Mouse (Mus musculus) splenic B cell, adult 2 months (primary cell): ENCODE results near the gene Cxcl16.
A peak's percentile ranks its signal among the peaks of the same experiment; 100 is the strongest.

Experiments
- DNase-seq: peaks from one replicate; pipeline ENCODE4 v3.0.0-alpha.2; 2011; ENCODE audit warnings: low read depth, low spot score
- H3K27me3 ChIP-seq: 2 replicates; pipeline ENCODE4 v1.6.1; 2012; ENCODE audit warnings: mild to moderate bottlenecking, low read length, moderate library complexity, mixed read lengths; ENCODE audit not compliant: control insufficient read depth, poor library complexity, insufficient read depth, severe bottlenecking
- H3K36me3 ChIP-seq: 2 replicates; pipeline ENCODE4 v1.6.1; 2012; ENCODE audit warnings: mild to moderate bottlenecking, low read length, moderate library complexity, mixed read lengths; ENCODE audit not compliant: control insufficient read depth, poor library complexity, insufficient read depth, severe bottlenecking

Cxcl16 gene

GRCm38 (mm10) chr11:70469764-70470163, 10.0 kb upstream of the Cxcl16 start:
- no peaks in the 10 kb centered on the region for H3K36me3 ChIP-seq
- 0 out of 2 replicates have a peak, but pooled peaks cover 3% of the 10 kb centered on the region for H3K27me3 ChIP-seq
- DNase-seq, result no peak

- no peaks in the 10 kb centered on the region for H3K27me3 ChIP-seq
- no peaks in the 10 kb centered on the region for H3K36me3 ChIP-seq
- no peak for DNase-seq
Measured at GRCm38 (mm10) chr11:70467902-70468619, 8.3 kb upstream of the Cxcl16 start.

GRCm38 (mm10) chr11:70465824-70466223, 6.0 kb upstream of the Cxcl16 start:
- Histone ChIP-seq H3K27me3 (no peaks in the 10 kb centered on the region), H3K36me3 (no peaks in the 10 kb centered on the region)
- no peak for DNase-seq

- no peak for DNase-seq
- Histone ChIP-seq H3K27me3 (no peaks in the 10 kb centered on the region), H3K36me3 (no peaks in the 10 kb centered on the region)
Measured at GRCm38 (mm10) chr11:70465211-70465610, 5.4 kb upstream of the Cxcl16 start.

GRCm38 (mm10) chr11:70463970-70464369, 4.2 kb upstream of the Cxcl16 start:
- H3K27me3 ChIP-seq, result no peaks in the 10 kb centered on the region
- H3K36me3 ChIP-seq, result no peaks in the 10 kb centered on the region
- DNase-seq, result no peak

- H3K27me3 ChIP-seq, result no peaks in the 10 kb centered on the region
- no peak for DNase-seq
- H3K36me3 ChIP-seq, result no peaks in the 10 kb centered on the region
Measured at GRCm38 (mm10) chr11:70458688-70459600, 840 bp downstream of the Cxcl16 start, which contains the start of gene Zmynd15. Gene Zmynd15 (plus strand): TSS chr11:70459433.

GRCm38 (mm10) chr11:70453261-70454044, 6.3 kb downstream of the Cxcl16 start:
- DNase-seq, result peak; percentile 69

GRCm38 (mm10) chr11:70451797-70452498, 7.8 kb downstream of the Cxcl16 start, which contains the start of gene Med11:
Gene Med11 (plus strand): TSS chr11:70451919.
- Histone ChIP-seq H3K27me3 (no peaks in the 10 kb centered on the region), H3K36me3 (peaks cover 2% of the 10 kb centered on the region; the same call in 1 of the 2 replicates)
- peak; percentile 96 for DNase-seq

More at GRCm38 (mm10) chr11:70453261-70454044, 6.3 kb downstream of the Cxcl16 start:
- Histone ChIP-seq H3K36me3 (peaks cover 2% of the 10 kb centered on the region; the same call in 1 of the 2 replicates), H3K27me3 (no peaks in the 10 kb centered on the region)

- no peak for DNase-seq
- Histone ChIP-seq H3K36me3 (peaks cover 2% of the 10 kb centered on the region; the same call in 1 of the 2 replicates), H3K27me3 (no peaks in the 10 kb centered on the region)
Measured at GRCm38 (mm10) chr11:70450926-70451325, 8.9 kb downstream of the Cxcl16 start.

- H3K36me3 ChIP-seq, result no peaks in the 10 kb centered on the region
- no peaks in the 10 kb centered on the region for H3K27me3 ChIP-seq
- DNase-seq, result peak; percentile 63
Measured at GRCm38 (mm10) chr11:70447373-70447772, 12.4 kb downstream of the Cxcl16 start.

GRCm38 (mm10) chr11:70446756-70447155, 13.0 kb downstream of the Cxcl16 start:
- H3K36me3 ChIP-seq, result no peaks in the 10 kb centered on the region
- no peaks in the 10 kb centered on the region for H3K27me3 ChIP-seq
- peak; percentile 32 for DNase-seq

GRCm38 (mm10) chr11:70444667-70445066, 15.1 kb downstream of the Cxcl16 start:
- H3K27me3 ChIP-seq, result no peaks in the 10 kb centered on the region

GRCm38 (mm10) chr11:70443964-70444363, 15.8 kb downstream of the Cxcl16 start:
- no peaks in the 10 kb centered on the region for H3K27me3 ChIP-seq
- peaks cover 8% of the 10 kb centered on the region for H3K36me3 ChIP-seq
- DNase-seq, result no peak

More at GRCm38 (mm10) chr11:70444667-70445066, 15.1 kb downstream of the Cxcl16 start:
- peaks cover 6% of the 10 kb centered on the region for H3K36me3 ChIP-seq
- no peak for DNase-seq

- H3K27me3 ChIP-seq, result no peaks in the 10 kb centered on the region
- no peak for DNase-seq
- H3K36me3 ChIP-seq, result peaks cover 12% of the 10 kb centered on the region
Measured at GRCm38 (mm10) chr11:70441882-70442281, 17.9 kb downstream of the Cxcl16 start.
